Mouse (Mus musculus) CD4-positive, CD25-positive, alpha-beta regulatory T cell, adult 2 months (primary cell): ENCODE data around the gene Prr18.

Experiments
- DNase-seq: peaks from one replicate; pipeline ENCODE4 v3.0.0-alpha.2; 2012; ENCODE audit warnings: low read depth, low spot score

The Prr18 gene

GRCm38 (mm10) chr17:8340407-8341359 is 3.4 kb downstream of the Prr18 start:
- peak; percentile 45 for DNase-seq

- DNase-seq = peak; percentile 20
Observed at GRCm38 (mm10) chr17:8341360-8341963, 4.2 kb downstream of the Prr18 start.

GRCm38 (mm10) chr17:8342706-8343105 is 5.4 kb downstream of the Prr18 start:
- peak; percentile 57 for DNase-seq

GRCm38 (mm10) chr17:8343416-8343815 is 6.2 kb downstream of the Prr18 start:
- no peak for DNase-seq

GRCm38 (mm10) chr17:8347765-8348285 is 10.6 kb downstream of the Prr18 start:
- DNase-seq = no peak

- no peak for DNase-seq
Observed at GRCm38 (mm10) chr17:8348941-8349340, 11.7 kb downstream of the Prr18 start.

GRCm38 (mm10) chr17:8351088-8351487 is 13.8 kb downstream of the Prr18 start:
- DNase-seq = no peak

GRCm38 (mm10) chr17:8355692-8356091 is 18.4 kb downstream of the Prr18 start, which contains the start of gene T2:
T2 (plus strand) TSS chr17:8355992.
- no peak for DNase-seq

- no peak for DNase-seq
Observed at GRCm38 (mm10) chr17:8357498-8357897, 20.2 kb downstream of the Prr18 start.

GRCm38 (mm10) chr17:8360876-8361275 is 23.6 kb downstream of the Prr18 start:
- no peak for DNase-seq

- DNase-seq = no peak
Observed at GRCm38 (mm10) chr17:8361281-8362103, 24.2 kb downstream of the Prr18 start.

GRCm38 (mm10) chr17:8367514-8368480 is 30.5 kb downstream of the Prr18 start:
- DNase-seq = no peak

- DNase-seq = no peak
Observed at GRCm38 (mm10) chr17:8368570-8368969, 31.3 kb downstream of the Prr18 start.

- DNase-seq = no peak
Observed at GRCm38 (mm10) chr17:8369171-8369570, 31.9 kb downstream of the Prr18 start.

- DNase-seq = no peak
Observed at GRCm38 (mm10) chr17:8370634-8371229, 33.5 kb downstream of the Prr18 start.

GRCm38 (mm10) chr17:8371834-8372233 is 34.6 kb downstream of the Prr18 start:
- peak; percentile 74 for DNase-seq

GRCm38 (mm10) chr17:8372286-8373046 is 35.2 kb downstream of the Prr18 start:
- DNase-seq = peak; percentile 85

GRCm38 (mm10) chr17:8377298-8377697 is 40.0 kb downstream of the Prr18 start:
- DNase-seq = no peak

- DNase-seq = no peak
Observed at GRCm38 (mm10) chr17:8385441-8385840, 48.2 kb downstream of the Prr18 start.
